Mouse (Mus musculus): ENCODE results near the gene Emb.
"Not testable (repeated sequence)": the region's sequence is repeated elsewhere in the genome, so short reads cannot be mapped to it uniquely, and the experiment has no call there.

Emb gene

GRCm38 (mm10) chr13:117208236-117208635, at the start of gene Emb:
Emb (plus strand) TSS chr13:117208536.
- no peak for DNase-seq (ENCODE audit: low spot score)

- DNase-seq (ENCODE audit: low spot score) = no peak
These were observed 44.4 kb upstream of the Emb start for GRCm38 (mm10) chr13:117163906-117164305.

- DNase-seq (ENCODE audit: low spot score) = no peak
These were observed 43.3 kb upstream of the Emb start for GRCm38 (mm10) chr13:117165071-117165470.

- not testable (repeated sequence) for DNase-seq (ENCODE audit: low spot score)
These were observed 27.4 kb upstream of the Emb start for GRCm38 (mm10) chr13:117180912-117181311.

GRCm38 (mm10) chr13:117183288-117183687, 25.0 kb upstream of the Emb start:
- no peak for DNase-seq (ENCODE audit: low spot score)

- no peak for DNase-seq (ENCODE audit: low spot score)
These were observed 23.0 kb upstream of the Emb start for GRCm38 (mm10) chr13:117185329-117185728.

GRCm38 (mm10) chr13:117192161-117192560, 16.2 kb upstream of the Emb start:
- DNase-seq (ENCODE audit: low spot score) = no peak

GRCm38 (mm10) chr13:117193422-117193983, 14.8 kb upstream of the Emb start:
- DNase-seq (ENCODE audit: low spot score) = no peak

- no peak for DNase-seq (ENCODE audit: low spot score)
These were observed 12.5 kb upstream of the Emb start for GRCm38 (mm10) chr13:117195569-117196495.

- DNase-seq (ENCODE audit: low spot score) = no peak
These were observed 10.7 kb upstream of the Emb start for GRCm38 (mm10) chr13:117197666-117198065.

GRCm38 (mm10) chr13:117198402-117199083, 9.8 kb upstream of the Emb start:
- peak; percentile 58 for DNase-seq (ENCODE audit: low spot score)

GRCm38 (mm10) chr13:117202755-117203471, 5.4 kb upstream of the Emb start:
- no peak for DNase-seq (ENCODE audit: low spot score)

- DNase-seq (ENCODE audit: low spot score) = no peak
These were observed 3.7 kb upstream of the Emb start for GRCm38 (mm10) chr13:117204685-117205084.

- no peak for DNase-seq (ENCODE audit: low spot score)
These were observed 2.3 kb upstream of the Emb start for GRCm38 (mm10) chr13:117206066-117206465.

- DNase-seq (ENCODE audit: low spot score) = no peak
These were observed 3.1 kb downstream of the Emb start for GRCm38 (mm10) chr13:117211386-117211875.

- no peak for DNase-seq (ENCODE audit: low spot score)
These were observed 7.1 kb downstream of the Emb start for GRCm38 (mm10) chr13:117215481-117215880.

- DNase-seq (ENCODE audit: low spot score) = no peak
These were observed 7.8 kb downstream of the Emb start for GRCm38 (mm10) chr13:117216126-117216525.

- DNase-seq (ENCODE audit: low spot score) = no peak
These were observed 8.5 kb downstream of the Emb start for GRCm38 (mm10) chr13:117216752-117217363.

GRCm38 (mm10) chr13:117217621-117218020, 9.3 kb downstream of the Emb start:
- DNase-seq (ENCODE audit: low spot score) = no peak

- no peak for DNase-seq (ENCODE audit: low spot score)
These were observed 9.8 kb downstream of the Emb start for GRCm38 (mm10) chr13:117218092-117218491.

- no peak for DNase-seq (ENCODE audit: low spot score)
These were observed 11.7 kb downstream of the Emb start for GRCm38 (mm10) chr13:117219871-117220500.
